ENCODE assay signal across 23 mouse cellular contexts in genomic region chr7:142668328-142668727, GRCm38 (mm10). TPM values are rescaled to one million over a fixed set of nuclear protein-coding genes. Genes with fewer than 3 reads are reported as not detected.
DNase-seq lines count a peak whose midpoint lies in the region; ATAC-seq and TF ChIP-seq lines count a peak whose summit lies in the region.
"Had no signal": no experiment of that assay in that cellular context is flagged by ENCODE, and none has a peak within 500 bp of the region (broad histone marks: within the 10 kb centered on the region; RNA-seq: fewer than 3 reads in every experiment).

No protein-coding gene starts in this region.

- H3K4me1 ChIP-seq in forebrain, embryonic 16.5 days (replicated peaks; ENCODE audit: control insufficient read depth, insufficient read depth, low read length): peaks cover 13% of the 10 kb centered on the region
- no peaks in the 10 kb centered on the region for H3K4me1 ChIP-seq in forebrain, postnatal 0 days (ENCODE audit: insufficient read depth)
- H3K4me1 ChIP-seq in limb, embryonic 12.5 days (replicated peaks): peaks cover 19% of the 10 kb centered on the region
- peaks cover 36% of the 10 kb centered on the region for H3K4me1 ChIP-seq in limb, embryonic 10.5 days

- H3K9ac ChIP-seq in forebrain, embryonic 16.5 days (replicated peaks; ENCODE audit: low read depth, low read length): no peak overlapping the region
- no peak overlapping the region for H3K9ac ChIP-seq in forebrain, postnatal 0 days
- no peak overlapping the region for H3K9ac ChIP-seq in limb, embryonic 12.5 days (replicated peaks)
- H3K9ac ChIP-seq: hindbrain, embryonic 12.5 days; intestine, embryonic 15.5 days had no signal

- peak overlapping the region; percentile 65 for H3K27ac ChIP-seq in forebrain, embryonic 16.5 days (ENCODE audit: low read length)
- H3K27ac ChIP-seq in forebrain, postnatal 0 days (ENCODE audit: low read depth, low read length): no peak overlapping the region
- H3K27ac ChIP-seq in limb, embryonic 12.5 days: peak overlapping the region; percentile 50; the same call in 1 of the 2 replicates
- no peak overlapping the region for H3K27ac ChIP-seq in limb, embryonic 10.5 days
- H3K27ac ChIP-seq: embryonic facial prominence, embryonic 10.5 days; gastrocnemius, adult 2 months; hindbrain, embryonic 12.5 days; intestine, embryonic 15.5 days had no signal

- peaks cover 28% of the 10 kb centered on the region for H3K27me3 ChIP-seq in forebrain, embryonic 16.5 days (replicated peaks; ENCODE audit: control insufficient read depth, insufficient read depth, low read length)
- peaks cover 21% of the 10 kb centered on the region for H3K27me3 ChIP-seq in forebrain, postnatal 0 days (ENCODE audit: insufficient read depth, low read length)
- H3K27me3 ChIP-seq in limb, embryonic 12.5 days: peaks cover 40% of the 10 kb centered on the region
- H3K27me3 ChIP-seq in limb, embryonic 10.5 days (ENCODE audit: low read depth, poor library complexity, severe bottlenecking): peaks cover 40% of the 10 kb centered on the region

- H3K36me3 ChIP-seq in forebrain, embryonic 16.5 days (ENCODE audit: control insufficient read depth, insufficient read depth): no peaks in the 10 kb centered on the region
- no peaks in the 10 kb centered on the region for H3K36me3 ChIP-seq in forebrain, postnatal 0 days (ENCODE audit: insufficient read depth)
- peaks cover 43% of the 10 kb centered on the region for H3K36me3 ChIP-seq in limb, embryonic 12.5 days
- H3K36me3 ChIP-seq in limb, embryonic 10.5 days: peaks cover 48% of the 10 kb centered on the region
- H3K36me3 ChIP-seq: G1E; hindbrain, embryonic 12.5 days had no signal

- H3K4me2 ChIP-seq in forebrain, embryonic 16.5 days (ENCODE audit: low read length): no peak overlapping the region
- no peak overlapping the region for H3K4me2 ChIP-seq in forebrain, postnatal 0 days (ENCODE audit: low read depth)
- H3K4me2 ChIP-seq in limb, embryonic 12.5 days: no peak overlapping the region
- H3K4me2 ChIP-seq: hindbrain, embryonic 12.5 days; intestine, embryonic 15.5 days had no signal

- WGBS in forebrain, embryonic 16.5 days: 73% methylated on average over 1 of the region's 1 CpGs
- WGBS in forebrain, postnatal 0 days: 65% methylated on average over 1 of the region's 1 CpGs
- WGBS in limb, embryonic 12.5 days: 88% methylated on average over 1 of the region's 1 CpGs
- 93% methylated on average over 1 of the region's 1 CpGs for WGBS in limb, embryonic 10.5 days

- TF ChIP-seq CTCF in forebrain, postnatal 0 days (IDR thresholded peaks at IDR 0.05; ENCODE audit: low read depth): no peak

- ATAC-seq in cerebellum, adult (ENCODE audit: insufficient number of reproducible peaks, low FRiP score, low TSS enrichment): no peak
- ATAC-seq in forebrain, embryonic 16.5 days: peak; percentile 54
- no peak for ATAC-seq in forebrain, postnatal 0 days
- ATAC-seq in limb, embryonic 12.5 days (ENCODE audit: insufficient number of reproducible peaks, insufficient read depth, low FRiP score, low TSS enrichment, low read depth): no peak
- ATAC-seq in frontal cortex, adult (ENCODE audit: low TSS enrichment): no peak
- ATAC-seq: CD4-positive, CD25-positive, alpha-beta regulatory T cell, adult 4 months; intestine, embryonic 15.5 days had no signal

- DNase-seq in cerebellum, postnatal 10 days: peak; percentile 58 to 74
- DNase-seq in forebrain, postnatal 0 days: no peak
- no peak for DNase-seq in limb, embryonic 10.5 days (ENCODE audit: low spot score)
- peak; percentile 7 for DNase-seq in adipocyte (ENCODE audit: low spot score)
- DNase-seq: adrenal gland, postnatal 10 days; B cell, adult 2 months; cerebellum, adult 18-20 months; cerebellum, adult 9-11 months; gastrocnemius, adult 2 months; gastrocnemius, postnatal 25 days had no signal

- no peak overlapping the region for H3K4me3 ChIP-seq in forebrain, embryonic 16.5 days (replicated peaks; ENCODE audit: low read length)
- H3K4me3 ChIP-seq in forebrain, postnatal 0 days (ENCODE audit: low read depth, low read length): no peak overlapping the region
- no peak overlapping the region for H3K4me3 ChIP-seq in limb, embryonic 12.5 days (replicated peaks)
- H3K4me3 ChIP-seq in limb, embryonic 10.5 days: no peak overlapping the region
- H3K4me3 ChIP-seq: embryonic facial prominence, embryonic 10.5 days; gastrocnemius, adult 2 months; heart, embryonic 10.5 days; hindbrain, embryonic 12.5 days; intestine, embryonic 15.5 days had no signal

- no peaks in the 10 kb centered on the region for H3K9me3 ChIP-seq in forebrain, embryonic 16.5 days (ENCODE audit: control insufficient read depth, low read length)
- no peaks in the 10 kb centered on the region for H3K9me3 ChIP-seq in forebrain, postnatal 0 days (ENCODE audit: low read length)
- peaks cover 41% of the 10 kb centered on the region for H3K9me3 ChIP-seq in limb, embryonic 12.5 days
- peaks cover 20% of the 10 kb centered on the region for H3K9me3 ChIP-seq in limb, embryonic 10.5 days (replicated peaks)

RNA-seq across cellular contexts. Expression of gene Gm49394, which starts 1.4 kb away (rescaled TPM):
- not detected in 2 replicates for polyA plus RNA-seq in forebrain, embryonic 16.5 days (2015; fragmentation: Nextera tagmentation; extraction: Ambion mirVana)
- total RNA-seq in forebrain, postnatal 0 days (2014; rRNA removed): 0.08 TPM in 1 of 2 replicates, not detected in the other
- polyA plus RNA-seq in forebrain, postnatal 0 days (2015; fragmentation: Nextera tagmentation; extraction: Ambion mirVana): 0.06 TPM in 1 of 2 replicates, not detected in the other
- polyA plus RNA-seq in limb, embryonic 12.5 days (2016; fragmentation: Nextera tagmentation; extraction: Ambion mirVana): not detected in 2 replicates
- polyA plus RNA-seq in limb, embryonic 10.5 days (2016; fragmentation: Nextera tagmentation; extraction: Ambion mirVana): 0.09 and 0.11 TPM in 2 replicates
- total RNA-seq: gastrocnemius, adult 2 months; granulocyte monocyte progenitor cell, adult 5-6 weeks; heart, postnatal 10 days had no signal
- polyA plus RNA-seq: CD4-positive, CD25-positive, alpha-beta regulatory T cell, adult 4 months; embryonic facial prominence, embryonic 10.5 days; G1E; heart, embryonic 14.5 days; hindbrain, embryonic 12.5 days had no signal

RNA-seq across cellular contexts. Expression of gene Igf2, which starts 1.7 kb away (rescaled TPM):
- 64.3 and 95.2 TPM in 2 replicates for polyA plus RNA-seq in forebrain, embryonic 16.5 days (2015; fragmentation: Nextera tagmentation; extraction: Ambion mirVana)
- 152 and 288 TPM in 2 replicates for total RNA-seq in forebrain, postnatal 0 days (2014; rRNA removed)
- 149 and 152 TPM in 2 replicates for polyA plus RNA-seq in forebrain, postnatal 0 days (2015; fragmentation: Nextera tagmentation; extraction: Ambion mirVana)
- polyA plus RNA-seq in limb, embryonic 12.5 days (2016; fragmentation: Nextera tagmentation; extraction: Ambion mirVana): 815 and 938 TPM in 2 replicates
- polyA plus RNA-seq in limb, embryonic 10.5 days (2016; fragmentation: Nextera tagmentation; extraction: Ambion mirVana): 769 and 872 TPM in 2 replicates
- total RNA-seq: granulocyte monocyte progenitor cell, adult 5-6 weeks had no signal
- polyA plus RNA-seq: G1E had no signal

Comparison
In these comparisons a context has a peak if more than half of its experiments do, and no peak if none do; other contexts are left out.
1. H3K27ac ChIP-seq: peak in forebrain, embryonic 16.5 days (single experiment) and limb, embryonic 12.5 days (single experiment); none in forebrain, postnatal 0 days (single experiment) and limb, embryonic 10.5 days (single experiment).
2. DNase-seq: peak in cerebellum, postnatal 10 days (2 of 2) and adipocyte (single experiment); none in forebrain, postnatal 0 days (single experiment) and limb, embryonic 10.5 days (single experiment).